Mouse (Mus musculus): Measurements from ENCODE around the gene Galnt4. TPM values are rescaled to one million over a fixed set of nuclear protein-coding genes. Genes with fewer than 3 reads are reported as not detected.
A peak's percentile ranks its signal among the peaks of the same experiment; 100 is the strongest.
"Not testable (repeated sequence)": the region's sequence is repeated elsewhere in the genome, so short reads cannot be mapped to it uniquely, and the experiment has no call there.

Galnt4 gene
- polyA plus RNA-seq, 1 experiment from 2014 or later: 3.7 TPM

GRCm38 (mm10) chr10:99157697-99158096 is 49.7 kb downstream of the Galnt4 start:
- H3K4me3 ChIP-seq (replicated peaks; ENCODE audit: low read depth, low read length): not testable (repeated sequence)

DNA sequence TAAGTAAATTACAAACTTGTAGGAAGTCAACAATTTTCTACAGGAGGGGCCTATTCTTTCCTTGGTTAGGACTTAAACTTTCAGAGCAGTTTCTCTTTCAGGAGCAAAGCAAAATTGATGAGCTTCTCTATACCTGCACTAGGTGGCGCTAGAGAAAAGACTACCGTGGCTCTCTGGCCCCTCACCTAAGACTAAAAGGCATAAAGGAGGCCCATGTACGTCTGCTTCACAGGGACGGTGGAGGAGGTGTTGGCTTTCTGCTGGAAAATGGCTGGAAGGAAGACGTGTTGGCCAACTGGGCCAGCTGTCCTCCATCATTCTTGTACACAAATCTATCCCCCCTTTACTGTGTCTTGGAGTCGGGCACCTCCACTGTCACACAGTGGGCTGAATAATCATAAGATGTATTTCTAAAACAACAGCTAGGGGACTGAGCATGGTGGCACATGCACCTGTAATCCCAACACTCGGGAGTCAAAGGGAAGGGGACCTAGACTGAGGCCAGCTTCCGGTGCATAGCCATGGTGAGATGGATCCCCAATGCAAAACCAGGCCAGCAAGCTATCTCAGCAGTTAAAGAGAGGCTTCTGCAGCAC is 54.1 kb downstream of the Galnt4 start:
- Histone ChIP-seq H3K27me3 (ENCODE audit: control insufficient read depth, insufficient read depth, low read length) (no peaks in the 10 kb centered on the region), H3K36me3 (ENCODE audit: control insufficient read depth, insufficient read depth, low read length) (peaks cover 3% of the 10 kb centered on the region; the same call in 1 of the 2 replicates), H3K9ac (replicated peaks; ENCODE audit: low read length) (no peak overlapping the region), H3K27ac (replicated peaks; ENCODE audit: low read depth, low read length) (no peak overlapping the region), H3K4me2 (ENCODE audit: low read length) (no peak overlapping the region), H3K4me3 (replicated peaks; ENCODE audit: low read depth, low read length) (no peak overlapping the region), H3K9me3 (ENCODE audit: control insufficient read depth, low read length) (no peaks in the 10 kb centered on the region), H3K4me1 (ENCODE audit: control insufficient read depth, insufficient read depth, low read length) (no peaks in the 10 kb centered on the region)
- ATAC-seq (ENCODE audit: low FRiP score, low TSS enrichment) (no peak; the same call in 1 of the 2 replicates), DNase-seq (peak; percentile 79)
- WGBS: 37% methylated on average over 8 of the region's 8 CpGs

More at GRCm38 (mm10) chr10:99157697-99158096, 49.7 kb downstream of the Galnt4 start:
- H3K27ac ChIP-seq (replicated peaks; ENCODE audit: low read depth, low read length); H3K36me3 ChIP-seq (ENCODE audit: control insufficient read depth, insufficient read depth, low read length); DNase-seq; ATAC-seq (ENCODE audit: low FRiP score, low TSS enrichment); H3K4me2 ChIP-seq (ENCODE audit: low read length); H3K27me3 ChIP-seq (ENCODE audit: control insufficient read depth, insufficient read depth, low read length); H3K9ac ChIP-seq (replicated peaks; ENCODE audit: low read length); H3K4me1 ChIP-seq (ENCODE audit: control insufficient read depth, insufficient read depth, low read length); H3K9me3 ChIP-seq (ENCODE audit: control insufficient read depth, low read length): not testable (repeated sequence)
- WGBS: 94% methylated on average over 10 of the region's 10 CpGs

Other genes starting within 250 kb of the Galnt4 start
- 214 and 229 TPM in 2 replicates for gene Atp2b1, start 193.8 kb upstream of the Galnt4 start, polyA plus RNA-seq (2014; fragmentation: Nextera tagmentation; extraction: Ambion mirVana)
- 10.0 and 14.9 TPM in 2 replicates for gene Poc1b, start 1.1 kb upstream of the Galnt4 start, polyA plus RNA-seq (2014; fragmentation: Nextera tagmentation; extraction: Ambion mirVana)
- 0.30 TPM in 1 of 2 replicates, not detected in the other for gene Phxr2, start 18.2 kb downstream of the Galnt4 start, polyA plus RNA-seq (2014; fragmentation: Nextera tagmentation; extraction: Ambion mirVana)
- 20.7 and 25.4 TPM in 2 replicates for gene Dusp6, start 155.1 kb downstream of the Galnt4 start, polyA plus RNA-seq (2014; fragmentation: Nextera tagmentation; extraction: Ambion mirVana)

Data from midbrain, embryonic 14.5 days (tissue).